Mouse (Mus musculus) liver, postnatal 0 days (tissue): ENCODE data around the gene Ndufs2. TPM values are rescaled to one million over a fixed set of nuclear protein-coding genes. Genes with fewer than 3 reads are reported as not detected.

Experiments used
- ATAC-seq: fragments of 200-750 bp; cut with Nextera tagmentation; 2 replicates; pipeline ENCODE4 v1.8.0; 2017; ENCODE audit warnings: mild to moderate bottlenecking, moderate library complexity
- DNase-seq: peaks from one replicate; pipeline ENCODE4 v3.0.0-alpha.2; 2016
- H3K27ac ChIP-seq: fragments of 300-500 bp; sonication (generic); 2 replicates; pipeline ENCODE4 v1.5.1; 2014; ENCODE audit warnings: antibody characterized with exemption, moderate library complexity, mild to moderate bottlenecking, low read depth
- H3K27me3 ChIP-seq: fragments of 300-500 bp; sonication (generic); 2 replicates; pipeline ENCODE4 v1.6.1; 2014; ENCODE audit warnings: low read length, control low read depth, mixed read lengths; ENCODE audit not compliant: insufficient read depth
- H3K36me3 ChIP-seq: fragments of 300-500 bp; sonication (generic); replicated peaks from 2 replicates; pipeline ENCODE4 v1.6.1; 2014; ENCODE audit warnings: mild to moderate bottlenecking, control low read depth, low read length, moderate library complexity, mixed read lengths; ENCODE audit not compliant: insufficient read depth
- H3K4me1 ChIP-seq: fragments of 300-500 bp; sonication (generic); 2 replicates; pipeline ENCODE4 v1.6.1; 2014; ENCODE audit warnings: antibody characterized with exemption, mild to moderate bottlenecking, control low read depth; ENCODE audit not compliant: insufficient read depth
- H3K4me2 ChIP-seq: fragments of 300-500 bp; sonication (generic); 2 replicates; pipeline ENCODE4 v1.6.1; 2014; ENCODE audit warnings: low read depth, mild to moderate bottlenecking, low read length, moderate library complexity, mixed read lengths
- H3K4me3 ChIP-seq: fragments of 300-500 bp; sonication (generic); 2 replicates; pipeline ENCODE4 v1.5.1; 2014; ENCODE audit warnings: low read depth, low read length
- H3K9ac ChIP-seq: fragments of 300-500 bp; sonication (generic); replicated peaks from 2 replicates; pipeline ENCODE4 v1.6.1; 2014; ENCODE audit warnings: mild to moderate bottlenecking, moderate library complexity
- H3K9me3 ChIP-seq: fragments of 300-500 bp; sonication (generic); 2 replicates; pipeline ENCODE4 v1.6.1; 2016; ENCODE audit warnings: mild to moderate bottlenecking, control low read depth, low read length, mixed read lengths
- CTCF ChIP-seq: sonication (generic); IDR thresholded peaks from 2 replicates; pipeline ENCODE4 v1.5.1; 2016; ENCODE audit warnings: antibody characterized with exemption, low read depth
- EP300 ChIP-seq: IDR thresholded peaks from 2 replicates; pipeline ENCODE4 v1.6.1; 2016; ENCODE audit warnings: antibody characterized with exemption, low read depth, mild to moderate bottlenecking
- WGBS: fragments of 180-500 bp; shearing (Covaris S2); extraction: QIAGEN DNeasy Blood & Tissue Kit; methylation state at CpG from one replicate; pipeline ENCODE4 v1.1.7; 2014; ENCODE audit not compliant: insufficient replicate concordance; 5-methylcytosine and 5-hydroxymethylcytosine counted together
- polyA plus RNA-seq: library from polyadenylated mRNA; unstranded; fragments of >200 nt; fragmentation: Nextera tagmentation; extraction: Ambion mirVana; gene quantifications from 2 replicates; pipeline ENCODE4 v1.2.1, GENCODE M21; 2015

Ndufs2 gene
- polyA plus RNA-seq, 1 experiment from 2014 or later: 158 TPM

DNA sequence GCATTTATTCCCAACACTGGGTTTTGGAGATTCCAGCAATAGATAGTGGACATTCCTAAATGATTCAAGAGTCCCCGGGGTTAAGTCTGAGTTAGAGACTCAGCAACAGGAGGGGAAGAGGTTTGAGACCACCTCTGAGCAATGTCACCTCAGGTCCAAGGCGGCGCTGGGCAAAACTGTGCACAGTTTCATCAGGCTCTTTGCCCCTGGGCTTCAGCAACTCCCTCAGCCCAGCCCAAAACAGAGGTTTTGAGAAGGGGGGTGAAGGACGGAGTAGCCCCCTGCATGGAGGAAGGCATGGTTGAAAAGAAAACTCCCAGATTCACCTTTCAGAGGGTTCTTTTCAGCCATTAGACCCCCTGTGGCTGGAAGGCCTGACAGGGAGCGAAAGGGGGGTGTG, 28.5 kb upstream of the Ndufs2 start:
- Histone ChIP-seq H3K27ac (peak overlapping the region; percentile 97), H3K4me1 (peaks cover 12% of the 10 kb centered on the region), H3K4me3 (peak overlapping the region; percentile 59), H3K9ac (peak overlapping the region; percentile 96), H3K9me3 (no peaks in the 10 kb centered on the region), H3K36me3 (peaks cover 68% of the 10 kb centered on the region), H3K4me2 (peak overlapping the region; percentile 81), H3K27me3 (no peaks in the 10 kb centered on the region)
- ATAC-seq: no peak
- DNase-seq: no peak
- TF ChIP-seq EP300: no peak
- no peak for TF ChIP-seq CTCF
- 63% methylated on average over 5 of the region's 5 CpGs for WGBS

DNA sequence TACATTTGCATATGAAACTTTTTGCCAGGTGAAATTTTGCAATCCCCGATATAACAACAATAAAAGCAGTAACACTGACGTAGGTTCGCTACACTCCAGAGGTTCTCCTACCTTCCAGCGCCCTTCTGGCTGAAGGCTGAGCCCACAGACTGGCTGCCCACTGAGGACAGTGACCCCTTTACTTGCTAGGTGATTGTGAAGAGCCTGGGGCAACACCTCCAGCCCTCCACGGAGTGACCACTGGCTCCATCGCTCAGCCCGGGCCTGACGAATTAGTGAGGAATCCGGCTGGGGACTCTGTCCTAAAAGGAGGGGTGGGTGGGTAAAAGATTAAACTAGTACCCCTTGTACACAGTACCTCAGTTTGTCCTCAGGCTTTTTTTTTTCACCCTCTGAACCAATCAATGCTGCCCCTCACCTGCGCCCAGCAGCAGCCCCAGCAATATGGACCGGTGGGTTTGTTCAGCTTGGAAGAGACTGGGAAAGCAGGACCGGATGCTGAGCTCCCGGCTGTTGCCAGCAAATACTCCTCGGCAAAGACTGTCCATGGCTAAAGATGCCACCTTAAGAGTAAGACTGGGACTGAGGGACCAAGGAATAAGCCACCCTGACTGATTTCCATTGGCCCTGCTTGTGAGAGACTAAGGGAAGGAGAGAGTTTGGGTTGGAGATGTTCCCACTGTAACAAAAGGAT, 28.0 kb upstream of the Ndufs2 start:
- Histone ChIP-seq H3K27me3 (no peaks in the 10 kb centered on the region), H3K27ac (peak overlapping the region; percentile 97), H3K4me3 (peak overlapping the region; percentile 59), H3K9ac (peak overlapping the region; percentile 96), H3K36me3 (peaks cover 73% of the 10 kb centered on the region), H3K4me2 (peak overlapping the region; percentile 81), H3K9me3 (no peaks in the 10 kb centered on the region), H3K4me1 (peaks cover 12% of the 10 kb centered on the region)
- ATAC-seq (no peak), DNase-seq (no peak)
- TF ChIP-seq EP300: no peak
- no peak for TF ChIP-seq CTCF
- 88% methylated on average over 14 of the region's 14 CpGs for WGBS

DNA sequence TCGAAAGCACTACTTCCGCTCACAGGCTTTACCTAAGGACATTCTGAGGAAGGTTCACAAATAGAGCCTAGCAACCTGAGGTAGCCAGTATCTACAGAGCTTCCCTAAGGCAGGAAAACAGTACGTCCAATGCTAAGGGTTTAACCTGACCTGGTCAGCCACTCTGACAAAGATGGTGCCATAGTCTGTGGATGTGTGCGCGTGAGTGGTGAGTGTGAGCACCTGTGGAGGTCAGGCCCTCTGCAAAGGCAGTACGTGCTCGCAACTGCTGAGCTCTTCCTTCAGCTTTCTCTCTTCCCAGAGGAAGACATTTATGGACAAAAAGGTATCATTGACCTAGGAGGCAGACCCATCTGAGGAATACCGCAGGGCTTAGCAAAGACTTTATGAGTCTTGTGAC, 27.2 kb upstream of the Ndufs2 start:
- Histone ChIP-seq H3K27ac (no peak overlapping the region), H3K4me2 (peak overlapping the region; percentile 81), H3K9ac (peak overlapping the region; percentile 26; the same call in 1 of the 2 replicates), H3K36me3 (peaks cover 74% of the 10 kb centered on the region), H3K27me3 (no peaks in the 10 kb centered on the region), H3K9me3 (no peaks in the 10 kb centered on the region), H3K4me1 (peaks cover 12% of the 10 kb centered on the region), H3K4me3 (peak overlapping the region; percentile 59)
- TF ChIP-seq EP300 (no peak), CTCF (no peak)
- 92% methylated on average over 8 of the region's 8 CpGs for WGBS
- peak; percentile 10 for DNase-seq
- no peak for ATAC-seq

DNA sequence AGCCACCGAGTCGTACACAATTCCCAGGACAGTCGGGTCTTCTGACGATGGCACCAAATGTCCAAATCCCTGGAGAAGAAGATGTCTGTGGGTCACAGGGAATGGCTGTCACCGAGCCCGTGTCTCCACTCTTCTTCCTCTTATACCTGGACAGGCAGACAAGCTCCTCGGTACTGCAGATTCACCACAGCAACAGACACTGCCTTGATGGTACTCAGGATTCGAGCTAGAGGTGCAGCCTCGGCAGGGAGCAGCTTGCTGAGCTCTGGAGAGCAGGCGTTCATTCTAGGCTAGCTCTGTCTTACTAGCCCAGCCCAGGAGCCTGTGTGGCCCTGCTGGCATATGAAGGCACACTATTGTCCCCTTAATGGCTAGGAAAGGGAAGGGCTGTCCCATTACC, 26.5 kb upstream of the Ndufs2 start:
- no peak overlapping the region; the same call in 1 of the 2 replicates for H3K9ac ChIP-seq
- no peak overlapping the region for H3K4me3 ChIP-seq
- 87% methylated on average over 10 of the region's 10 CpGs for WGBS
- peaks cover 12% of the 10 kb centered on the region for H3K4me1 ChIP-seq
- no peak overlapping the region for H3K27ac ChIP-seq
- no peak for ATAC-seq
- H3K4me2 ChIP-seq: peak overlapping the region; percentile 81; the same call in 1 of the 2 replicates
- peaks cover 71% of the 10 kb centered on the region for H3K36me3 ChIP-seq
- TF ChIP-seq CTCF (no peak), EP300 (no peak)
- DNase-seq: peak; percentile 11
- H3K9me3 ChIP-seq: no peaks in the 10 kb centered on the region
- no peaks in the 10 kb centered on the region for H3K27me3 ChIP-seq

DNA sequence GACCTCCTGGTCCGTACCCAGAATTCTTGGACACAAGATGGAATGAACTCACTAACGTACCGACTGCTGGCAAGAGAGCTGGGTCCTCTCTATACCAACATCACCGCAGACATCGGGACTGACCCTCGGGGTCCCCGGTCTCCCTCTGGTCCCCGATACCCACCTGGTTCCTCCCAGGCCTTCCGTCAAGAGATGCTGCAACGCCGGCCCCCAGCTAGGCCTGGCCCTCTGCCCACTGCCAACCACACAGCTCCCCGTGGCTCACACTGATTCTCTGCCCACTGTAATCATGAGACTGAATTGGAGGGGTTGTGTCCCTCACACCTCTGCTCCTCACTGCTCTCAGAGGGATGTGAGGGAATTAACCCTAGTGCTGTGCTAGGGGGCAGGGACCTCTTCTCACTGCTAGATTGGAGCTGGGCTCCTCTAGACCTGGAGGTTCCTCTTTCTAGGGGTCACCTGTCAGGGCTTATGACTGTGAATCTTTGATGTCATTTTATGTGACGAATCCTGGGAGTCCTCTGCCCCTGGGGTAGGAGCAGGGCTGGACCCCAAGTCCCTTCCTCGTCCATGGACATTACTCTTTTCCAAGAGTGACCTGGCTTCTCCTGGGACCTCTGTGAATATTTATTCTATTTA, 25.0 kb upstream of the Ndufs2 start:
- no peak overlapping the region for H3K9ac ChIP-seq
- H3K27ac ChIP-seq: 0 out of 2 replicates have a peak overlapping the region, but pooled peaks have one; percentile 11
- no peaks in the 10 kb centered on the region for H3K9me3 ChIP-seq
- no peak overlapping the region for H3K4me2 ChIP-seq
- peaks cover 69% of the 10 kb centered on the region for H3K36me3 ChIP-seq
- TF ChIP-seq CTCF: no peak
- TF ChIP-seq EP300: no peak
- DNase-seq (no peak), ATAC-seq (no peak)
- no peak overlapping the region for H3K4me3 ChIP-seq
- 88% methylated on average over 14 of the region's 14 CpGs for WGBS
- H3K27me3 ChIP-seq: no peaks in the 10 kb centered on the region
- H3K4me1 ChIP-seq: peaks cover 14% of the 10 kb centered on the region

DNA sequence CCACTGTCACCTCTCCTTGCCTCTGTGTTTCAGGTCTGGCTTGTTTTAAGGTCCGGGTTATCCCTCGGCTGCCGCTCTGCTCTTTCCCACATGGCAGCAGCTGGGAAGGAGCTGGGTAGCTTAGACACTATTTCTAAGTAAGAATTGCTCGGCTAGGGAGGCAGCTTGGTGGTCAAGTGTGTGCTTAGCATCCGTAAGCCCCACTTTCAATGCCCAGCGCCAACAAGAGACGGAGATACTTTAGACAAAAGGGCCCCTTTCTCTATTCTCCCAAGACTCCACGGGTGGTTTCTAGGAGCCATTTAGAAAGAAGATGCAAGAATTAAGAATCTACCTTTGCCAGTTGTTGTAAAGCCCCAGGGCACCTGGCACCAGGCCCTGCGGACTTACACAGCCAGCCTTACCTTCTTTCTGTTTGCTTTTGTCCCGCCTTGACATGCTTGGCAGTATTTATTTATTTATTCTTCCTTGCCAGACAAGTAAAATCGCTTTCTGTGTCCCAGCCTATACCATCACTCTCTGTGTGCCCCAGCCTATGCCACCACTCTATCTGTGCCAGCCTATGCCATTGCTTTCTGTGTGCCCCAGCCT, 24.1 kb upstream of the Ndufs2 start:
- Histone ChIP-seq H3K36me3 (peaks cover 69% of the 10 kb centered on the region), H3K27ac (no peak overlapping the region), H3K4me1 (peaks cover 17% of the 10 kb centered on the region), H3K4me2 (no peak overlapping the region), H3K4me3 (no peak overlapping the region), H3K27me3 (no peaks in the 10 kb centered on the region), H3K9ac (no peak overlapping the region), H3K9me3 (no peaks in the 10 kb centered on the region)
- 91% methylated on average over 11 of the region's 11 CpGs for WGBS
- ATAC-seq: no peak
- TF ChIP-seq EP300: no peak
- no peak for TF ChIP-seq CTCF
- no peak for DNase-seq
